Mouse (Mus musculus) WW6 (cell line): ENCODE data around the gene Aanat.

Experiments
- DNase-seq: peaks from one replicate; pipeline ENCODE4 v3.0.0-alpha.2; 2013; ENCODE audit warnings: low read depth, low spot score

Gene Aanat

GRCm38 (mm10) chr11:116574486-116574885 lies 11.7 kb upstream of the Aanat start:
- DNase-seq = no peak

DNA sequence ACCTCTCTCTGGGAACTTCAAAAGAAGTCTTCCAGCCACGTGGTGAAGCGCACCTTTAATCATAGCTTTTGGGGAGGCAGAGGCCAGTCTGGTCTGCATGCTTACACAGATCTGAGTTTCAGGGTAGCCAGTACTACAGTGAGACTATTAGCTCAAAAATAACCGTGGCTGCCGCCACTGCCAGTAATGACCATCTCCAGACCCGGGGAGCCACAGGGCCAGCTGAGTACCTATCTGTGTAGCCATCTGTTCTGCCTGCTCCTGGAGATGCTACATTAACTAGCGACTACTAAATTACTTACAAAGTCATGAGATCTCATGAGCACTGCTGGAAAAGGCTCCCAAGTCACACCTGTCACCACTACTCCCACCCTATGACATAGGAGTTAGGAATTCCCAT lies 11.2 kb upstream of the Aanat start:
- DNase-seq = no peak

DNA sequence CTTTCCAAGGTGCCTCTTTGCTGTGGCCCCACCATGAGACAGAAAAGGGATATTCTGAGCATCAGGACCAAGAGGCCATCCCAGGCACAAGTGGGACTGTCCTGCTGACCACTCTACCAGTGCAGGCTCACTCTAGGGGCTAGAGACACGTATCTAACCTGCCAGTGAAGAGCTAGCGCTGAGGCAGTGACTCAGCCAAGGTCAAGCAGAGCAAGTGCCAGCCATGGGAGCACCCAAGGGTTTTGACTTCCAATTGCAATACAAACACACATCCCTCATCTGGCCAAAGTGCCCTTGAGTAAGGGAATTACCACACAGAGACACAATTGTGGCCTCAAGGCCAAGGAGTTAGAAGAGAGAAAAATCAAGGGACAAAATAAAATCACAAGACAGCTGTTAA lies 10.8 kb upstream of the Aanat start:
- DNase-seq = no peak

DNA sequence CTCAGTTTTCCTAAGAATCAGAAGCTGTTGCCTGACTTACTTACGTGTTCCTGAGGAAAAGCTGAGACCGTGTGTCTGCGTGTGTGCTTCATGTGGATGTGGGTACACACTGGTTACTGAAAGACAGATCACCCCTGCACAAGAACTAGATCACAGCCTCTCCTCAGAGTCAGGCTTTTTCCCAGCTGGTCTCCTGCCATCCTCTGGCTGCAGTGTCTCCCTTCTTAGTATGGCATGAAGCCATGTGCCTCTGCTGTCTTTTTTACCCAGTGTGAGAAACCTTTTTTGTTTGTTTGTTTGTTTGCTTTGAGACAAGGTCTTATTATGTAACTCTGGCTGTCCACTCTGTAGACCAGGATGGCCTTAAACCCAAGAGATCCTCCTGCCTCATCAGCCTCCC lies 7.0 kb upstream of the Aanat start:
- DNase-seq = no peak

DNA sequence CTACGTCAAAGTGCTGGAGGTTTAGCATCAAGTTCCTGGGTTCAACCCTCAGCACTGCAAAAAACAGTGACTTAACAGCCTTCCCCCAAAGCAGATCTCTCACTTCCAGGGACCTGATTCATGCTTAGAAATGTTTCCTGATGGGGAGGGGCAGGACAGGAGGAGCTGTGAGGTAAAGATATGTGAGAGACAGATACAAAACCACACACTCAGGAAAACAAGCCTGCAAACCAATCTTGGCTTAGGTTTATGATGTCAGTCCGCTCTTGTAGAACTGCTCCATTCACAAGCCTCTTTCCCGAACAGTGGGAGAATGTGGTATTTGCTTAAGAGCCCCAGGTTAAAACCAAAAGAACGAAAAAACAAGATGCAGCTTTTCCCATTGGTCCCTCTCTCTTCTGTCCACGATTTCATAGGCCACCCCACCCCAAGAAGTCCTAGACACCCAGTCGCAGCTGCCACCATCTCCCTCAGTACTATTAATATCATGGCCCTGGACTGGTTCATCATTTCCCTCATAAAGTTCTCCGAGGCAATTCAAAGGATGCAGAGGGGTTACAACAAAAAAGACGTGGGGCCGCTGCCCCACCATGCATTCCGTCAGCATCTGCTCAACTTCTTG lies 6.1 kb upstream of the Aanat start:
- no peak for DNase-seq

DNA sequence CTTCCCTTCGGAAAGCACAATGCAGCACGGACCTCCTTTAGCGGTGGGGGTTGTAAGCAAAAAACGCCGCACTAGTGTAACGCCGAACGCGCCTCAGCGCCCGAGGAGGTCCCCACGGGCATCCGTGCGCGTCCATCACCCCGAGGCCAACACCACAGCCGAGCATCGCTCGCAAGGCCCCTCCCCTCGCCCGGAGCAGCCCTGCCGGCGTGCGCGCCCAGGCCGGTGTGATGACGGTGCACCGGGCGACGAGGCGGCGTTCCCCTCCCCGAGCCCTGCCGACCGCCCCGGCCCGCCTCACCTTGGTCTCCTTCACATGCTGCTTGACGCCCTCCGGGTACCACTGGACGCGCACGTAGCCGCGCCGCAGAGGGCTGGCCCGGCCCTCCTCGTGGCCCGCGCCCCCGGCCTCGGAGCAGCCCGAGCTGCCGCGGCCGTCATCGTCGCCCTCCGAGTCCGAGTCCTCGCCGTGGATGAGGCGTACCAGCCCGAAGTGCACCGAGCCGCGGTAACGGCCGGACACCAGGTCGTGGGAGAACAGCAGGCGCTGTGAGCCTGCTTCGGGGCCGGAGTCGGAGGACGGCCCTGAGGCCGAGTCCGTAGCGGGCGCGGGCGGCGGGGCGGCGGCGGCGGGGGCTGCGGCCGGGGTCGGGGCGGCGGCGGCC lies 5.4 kb upstream of the Aanat start:
- no peak for DNase-seq

- DNase-seq = peak; percentile 80
Measured at GRCm38 (mm10) chr11:116581376-116581814, 4.8 kb upstream of the Aanat start, which contains the start of gene Ube2o. Gene Ube2o, minus strand, starts transcription at chr11:116581447.

DNA sequence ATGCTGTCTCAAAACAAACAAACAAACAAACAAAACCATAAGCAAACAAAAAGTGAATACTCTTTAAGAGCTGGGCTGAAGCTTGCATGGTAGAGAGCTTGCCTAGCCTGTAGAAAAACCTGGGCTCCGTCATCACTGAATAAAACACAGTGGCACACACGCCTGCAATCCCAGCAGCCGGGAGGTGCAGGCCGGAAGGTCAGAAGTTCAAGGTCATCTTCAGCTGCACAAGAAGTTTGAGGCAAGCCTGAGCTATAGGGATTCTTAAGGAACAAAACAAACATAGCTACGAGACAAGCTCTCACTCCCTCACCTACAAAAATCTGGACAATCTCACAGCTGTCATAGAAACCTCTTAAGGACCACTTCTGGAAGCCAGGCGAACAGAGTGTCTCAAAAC lies 550 bp upstream of the Aanat start:
- no peak for DNase-seq

DNA sequence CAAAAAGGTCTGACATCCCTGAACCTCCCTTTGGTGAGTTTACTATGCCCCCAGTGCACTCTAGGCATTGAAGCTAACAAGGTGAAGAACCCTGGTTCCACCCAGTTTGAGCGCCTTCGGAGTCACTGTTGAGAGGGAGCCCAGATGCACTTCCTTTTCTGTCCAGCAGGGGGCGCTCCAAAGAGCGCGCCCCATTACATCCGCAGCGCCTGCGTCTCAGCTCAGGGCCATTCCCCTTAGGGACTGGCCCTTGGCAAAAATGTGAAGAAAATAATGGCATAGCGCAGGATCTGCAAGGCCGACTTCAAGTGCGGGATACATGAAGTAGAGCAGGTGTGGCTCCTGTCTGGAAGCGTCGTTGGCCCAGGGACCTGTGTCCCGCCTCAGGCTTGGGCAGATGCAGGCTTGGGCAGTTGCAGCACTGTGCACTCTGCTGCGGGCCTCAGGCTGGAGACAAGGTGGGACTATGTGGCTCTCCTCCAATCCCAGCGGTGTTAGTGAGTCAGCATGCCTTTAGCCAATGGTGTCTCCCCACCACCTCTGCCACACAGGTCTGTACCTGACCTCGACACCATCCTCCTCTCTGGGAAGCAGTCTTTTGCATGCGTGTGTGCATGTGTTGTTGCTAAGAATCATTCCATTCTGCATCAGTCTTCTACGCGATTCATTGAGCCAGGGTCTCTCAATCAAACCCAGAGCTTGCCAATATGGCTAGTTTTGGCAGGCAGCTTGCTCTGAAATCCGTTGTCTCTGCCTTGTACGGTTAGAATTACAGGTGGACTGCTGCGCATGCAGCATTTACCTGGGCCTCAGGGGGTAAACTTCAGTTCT lies 784 bp downstream of the Aanat start:
- DNase-seq = peak; percentile 86

GRCm38 (mm10) chr11:116589020-116589531 lies 2.8 kb downstream of the Aanat start:
- no peak for DNase-seq

DNA sequence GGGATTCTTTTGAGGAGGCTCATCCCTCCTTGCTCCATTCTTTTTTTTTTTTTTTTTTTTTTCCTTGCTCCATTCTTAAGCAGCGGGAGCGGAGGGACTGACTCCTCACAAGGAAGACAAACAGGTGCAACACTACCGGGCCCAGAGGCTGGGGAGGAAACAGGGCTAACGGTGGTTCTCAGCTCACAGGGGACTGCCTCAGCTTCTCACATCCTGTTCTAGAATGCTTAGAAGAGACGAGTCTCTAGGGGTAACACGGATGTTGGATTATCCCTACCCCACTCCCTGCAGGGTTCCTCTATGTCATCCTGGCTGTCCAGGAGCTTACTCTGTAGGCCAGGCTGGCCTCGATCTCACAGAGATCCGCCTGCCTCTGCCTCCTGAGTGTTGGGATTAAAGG lies 3.3 kb downstream of the Aanat start:
- no peak for DNase-seq

DNA sequence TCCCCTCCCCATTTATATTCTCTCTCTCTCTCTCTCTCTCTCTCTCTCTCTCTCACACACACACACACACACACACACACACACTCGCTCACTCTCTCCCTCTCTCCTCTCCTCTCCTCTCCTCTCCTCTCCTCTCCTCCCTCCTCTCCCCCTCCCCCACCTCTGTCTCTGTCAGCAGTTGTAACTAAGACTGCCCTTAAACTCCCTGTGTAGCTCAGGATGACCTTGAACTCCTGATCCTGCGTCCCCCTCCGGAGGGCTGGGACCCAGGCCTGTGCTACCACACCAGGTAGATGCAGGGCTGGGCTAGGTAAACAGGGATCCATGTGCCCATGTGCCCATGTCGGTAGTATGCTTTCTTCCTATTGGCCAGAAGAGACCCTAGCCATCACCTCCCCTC lies 5.4 kb downstream of the Aanat start:
- no peak for DNase-seq

DNA sequence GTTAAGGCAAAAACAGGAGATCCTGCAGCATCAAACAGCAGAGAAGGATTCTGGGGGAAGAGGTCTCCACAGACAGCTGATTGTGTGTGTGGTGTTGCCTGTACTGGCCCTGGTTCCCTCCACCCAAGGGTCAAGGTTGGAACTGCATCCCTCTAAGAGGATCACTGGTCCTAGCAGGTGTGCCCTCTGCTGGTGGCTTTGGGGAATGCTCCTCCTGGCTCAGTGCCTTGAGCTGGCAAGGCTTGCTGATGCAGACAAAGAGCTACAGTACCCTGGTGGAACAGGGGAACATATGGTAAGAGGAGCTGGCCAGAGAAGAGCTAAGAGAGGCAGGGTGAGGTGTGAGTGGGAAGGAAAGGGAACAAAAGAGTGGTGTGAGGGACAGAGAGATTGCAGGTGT lies 6.2 kb downstream of the Aanat start:
- peak; percentile 94 for DNase-seq

DNA sequence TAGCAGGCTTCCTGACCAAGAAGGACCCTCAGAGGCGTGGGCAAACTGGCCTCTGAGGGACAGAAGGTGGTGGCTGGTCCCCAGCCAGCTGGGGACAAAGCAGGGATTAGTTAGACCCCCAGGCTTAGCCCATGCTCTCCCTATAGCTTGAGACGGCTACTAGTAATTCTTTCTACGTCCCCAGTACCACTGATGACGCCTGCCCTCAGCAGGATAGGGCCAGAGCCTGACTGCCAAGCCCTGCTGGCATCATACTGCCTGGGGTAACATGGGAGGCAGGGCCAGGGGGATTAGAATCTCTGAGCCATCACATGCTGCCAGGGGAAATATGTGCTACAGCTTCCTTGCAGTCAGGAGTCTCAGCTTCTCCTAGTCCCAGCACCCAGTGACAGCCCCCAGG lies 7.1 kb downstream of the Aanat start:
- DNase-seq = no peak

- DNase-seq = no peak
Measured at GRCm38 (mm10) chr11:116596766-116597165, 10.5 kb downstream of the Aanat start.

GRCm38 (mm10) chr11:116598193-116598592 lies 12.0 kb downstream of the Aanat start:
- DNase-seq = no peak

DNA sequence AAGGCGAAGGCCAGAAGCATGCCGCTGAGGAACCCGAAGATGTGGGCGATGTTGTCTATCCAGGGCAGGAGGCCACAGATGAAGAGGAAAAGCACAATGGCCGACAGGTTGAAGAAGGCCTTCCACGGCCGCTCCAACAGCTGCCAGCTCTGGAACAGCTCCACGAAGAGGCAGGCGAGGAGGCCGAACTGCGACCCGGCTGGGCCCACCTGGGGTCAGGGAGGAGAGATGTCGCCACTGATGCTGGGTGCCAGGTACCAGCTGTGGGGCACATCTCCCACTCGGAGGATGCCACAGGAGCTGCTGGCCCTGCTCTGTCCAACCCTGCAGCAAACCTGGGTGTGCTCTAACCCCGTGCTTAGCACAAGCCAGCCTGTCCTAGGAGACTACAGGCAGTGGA lies 13.0 kb downstream of the Aanat start:
- no peak for DNase-seq

GRCm38 (mm10) chr11:116601166-116601565 lies 14.9 kb downstream of the Aanat start:
- no peak for DNase-seq

DNA sequence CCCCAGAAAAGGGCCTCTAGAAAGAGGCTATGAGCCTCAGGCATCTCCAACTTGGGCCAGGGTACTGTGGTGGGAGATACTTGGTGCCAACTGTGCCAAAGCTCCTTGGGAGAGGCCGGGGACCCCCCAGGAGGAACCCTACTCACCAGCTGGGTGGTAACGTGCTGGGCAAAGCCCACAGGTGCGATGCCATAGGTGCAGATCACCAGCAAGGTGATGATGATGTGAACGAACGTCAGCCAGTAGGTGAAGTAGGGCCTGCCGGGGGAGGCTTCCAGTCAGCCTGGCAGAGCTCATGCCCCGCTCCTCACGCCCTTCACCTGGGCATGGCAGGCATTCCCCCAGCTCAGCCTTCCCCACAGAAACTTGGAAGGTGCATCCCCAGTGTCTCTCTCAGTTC lies 15.8 kb downstream of the Aanat start:
- no peak for DNase-seq

GRCm38 (mm10) chr11:116603339-116603738 lies 17.1 kb downstream of the Aanat start:
- peak; percentile 78 for DNase-seq

- DNase-seq = no peak
Measured at GRCm38 (mm10) chr11:116604097-116604496, 17.9 kb downstream of the Aanat start.

DNA sequence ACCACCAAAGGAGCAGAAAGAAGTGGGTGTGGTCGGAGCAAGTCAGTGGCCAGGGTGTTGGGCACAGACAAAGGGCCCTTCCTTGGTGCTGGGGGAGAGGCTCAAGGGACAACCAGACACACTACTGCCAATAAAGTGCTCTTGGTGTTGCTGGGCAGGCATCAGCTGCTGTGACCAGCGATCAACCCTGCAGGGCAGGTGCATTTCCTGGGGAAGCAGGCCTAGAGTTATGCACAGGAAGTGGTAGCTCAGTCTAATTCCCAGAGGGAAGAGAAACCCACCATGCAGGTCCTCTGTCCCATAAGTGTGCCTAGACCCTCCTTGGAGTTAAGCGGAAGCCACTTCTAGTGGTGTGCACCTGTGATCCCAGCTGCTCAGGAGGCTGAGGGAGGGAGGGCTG lies 21.5 kb downstream of the Aanat start:
- no peak for DNase-seq
